Mouse (Mus musculus) retina, embryonic 14.5 days (tissue): ENCODE results near the gene Tmbim4.

Experiments
- DNase-seq: peaks from one replicate; pipeline ENCODE4 v3.0.0-alpha.2; 2015; ENCODE audit warnings: low spot score

The Tmbim4 gene

DNA sequence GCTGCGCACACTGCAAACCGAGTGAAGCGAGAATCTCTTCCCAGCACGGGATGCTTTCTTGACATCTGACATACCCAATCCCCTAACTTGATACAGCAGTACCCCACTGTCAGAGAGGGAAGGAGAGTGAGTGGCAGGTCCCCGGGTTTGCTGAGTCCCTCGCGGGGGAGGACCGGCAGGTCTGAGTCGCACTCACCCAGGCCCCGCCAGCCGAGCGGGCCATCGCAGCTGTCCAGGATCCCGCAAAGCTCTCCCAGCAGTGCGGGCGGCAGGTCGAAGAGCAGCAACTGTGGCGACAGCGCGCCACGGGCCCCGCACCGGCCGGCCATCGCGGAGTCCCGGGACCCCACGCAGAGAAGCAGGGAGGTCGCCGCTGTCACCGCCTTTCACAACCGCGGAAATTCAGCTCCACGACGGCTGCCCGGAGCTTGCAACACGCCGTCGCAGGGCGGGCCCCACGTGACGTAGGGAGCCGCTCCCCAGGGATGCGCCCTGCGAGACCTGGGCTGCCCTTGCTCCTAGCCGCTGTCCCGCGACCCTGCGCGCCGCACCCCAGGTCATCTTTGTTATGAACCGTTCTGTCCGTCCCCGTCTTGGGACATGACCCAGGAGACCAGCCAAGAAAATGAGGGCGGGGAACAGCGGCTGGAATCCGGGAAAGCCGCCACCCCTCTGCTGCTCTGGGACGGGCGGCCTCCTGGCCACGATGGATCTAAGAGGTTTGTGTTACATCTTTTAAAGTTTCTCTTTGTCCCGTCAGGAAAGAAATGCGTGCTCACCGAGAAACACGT, at the start of gene Tmbim4:
TSS of gene Tmbim4 (plus strand) at position 460 of the 791 bp plus-strand sequence.
- peak; percentile 59 for DNase-seq

- no peak for DNase-seq
These were observed 49.7 kb upstream of the Tmbim4 start for GRCm38 (mm10) chr10:120151672-120152071.

- DNase-seq: no peak
These were observed 47.5 kb upstream of the Tmbim4 start for GRCm38 (mm10) chr10:120153911-120154310.

- no peak for DNase-seq
These were observed 40.9 kb upstream of the Tmbim4 start for GRCm38 (mm10) chr10:120160533-120160932.

- DNase-seq: no peak
These were observed 38.5 kb upstream of the Tmbim4 start for GRCm38 (mm10) chr10:120162840-120163239.

GRCm38 (mm10) chr10:120163490-120163889, 37.9 kb upstream of the Tmbim4 start:
- DNase-seq: no peak

GRCm38 (mm10) chr10:120164931-120165792, 36.2 kb upstream of the Tmbim4 start:
- DNase-seq: peak; percentile 10

DNA sequence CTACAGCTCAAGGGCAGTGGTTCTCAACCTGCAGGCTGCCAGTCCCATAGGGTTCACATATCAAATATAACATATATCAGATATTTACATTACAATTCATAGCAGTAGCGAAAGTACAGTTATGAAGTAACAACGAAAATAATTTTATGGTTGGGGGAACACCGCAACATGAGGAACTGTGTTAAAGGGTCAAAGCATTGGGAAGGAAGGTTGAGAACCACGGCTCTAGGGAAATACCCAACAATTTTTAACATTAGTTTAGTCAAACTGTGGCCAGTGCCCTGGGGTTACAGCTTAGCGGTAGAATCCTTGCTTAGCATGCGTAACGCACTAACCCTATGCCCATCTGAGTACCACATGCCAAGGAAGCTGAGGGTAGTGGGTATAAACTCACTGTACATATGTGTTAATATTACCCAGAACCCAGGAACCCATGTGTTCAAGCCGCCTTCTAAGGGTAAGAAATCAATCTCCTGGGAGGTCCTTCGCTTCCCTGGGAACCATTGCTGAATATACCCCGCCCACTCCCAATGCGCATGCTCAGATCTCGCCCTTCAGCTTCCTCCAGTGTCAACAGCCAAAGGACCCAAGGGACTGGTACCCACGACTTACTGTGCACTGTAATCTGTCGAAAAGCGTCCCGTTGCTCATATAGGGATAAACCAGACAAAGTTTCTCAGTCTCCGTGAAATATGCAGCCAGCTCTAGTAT, 35.4 kb upstream of the Tmbim4 start:
- no peak for DNase-seq

GRCm38 (mm10) chr10:120168070-120168469, 33.3 kb upstream of the Tmbim4 start:
- DNase-seq: no peak

DNA sequence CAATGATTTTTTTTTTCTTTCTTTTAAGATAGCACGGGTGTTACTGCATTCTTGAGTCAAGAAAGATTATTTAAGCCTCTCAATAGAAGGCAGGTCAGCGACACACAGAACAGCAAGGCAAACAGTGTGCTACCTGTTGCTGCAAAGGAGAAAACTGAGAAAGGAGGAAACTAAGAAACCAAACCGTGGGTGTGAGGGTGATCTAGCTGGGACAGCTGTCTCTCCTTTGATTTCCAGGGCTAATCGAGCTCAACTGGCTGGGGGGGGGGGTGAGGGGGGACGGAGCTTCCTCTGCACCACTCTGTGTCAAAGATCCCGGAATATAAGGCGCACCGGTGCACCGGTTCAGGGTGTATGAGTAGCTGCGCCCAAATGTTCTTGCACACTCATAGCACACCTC, 32.3 kb upstream of the Tmbim4 start:
- DNase-seq: no peak

GRCm38 (mm10) chr10:120169841-120170240, 31.5 kb upstream of the Tmbim4 start:
- DNase-seq: no peak

- no peak for DNase-seq
These were observed 31.1 kb upstream of the Tmbim4 start for GRCm38 (mm10) chr10:120170277-120170676.

DNA sequence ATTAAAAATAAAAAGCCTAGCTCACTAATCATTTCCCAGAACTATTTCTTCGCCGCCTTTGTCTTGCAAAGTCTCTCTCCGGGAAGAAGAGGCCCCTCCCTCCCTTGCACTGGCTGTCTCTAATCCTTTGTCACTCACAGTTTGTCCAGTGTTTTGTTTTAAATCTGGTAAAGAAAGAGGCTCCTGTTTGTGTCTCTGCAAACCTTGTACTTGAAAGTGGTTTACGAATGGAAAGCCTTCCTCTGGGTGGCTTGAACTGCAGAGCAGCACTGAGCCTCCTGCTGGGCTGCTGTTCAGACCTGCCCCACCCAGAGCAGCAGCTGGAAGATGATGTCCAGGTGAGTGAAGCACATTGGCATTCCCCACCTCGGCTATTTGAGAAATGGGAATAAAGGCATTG, 30.1 kb upstream of the Tmbim4 start:
- no peak for DNase-seq

GRCm38 (mm10) chr10:120174192-120174705, 27.1 kb upstream of the Tmbim4 start:
- DNase-seq: no peak

DNA sequence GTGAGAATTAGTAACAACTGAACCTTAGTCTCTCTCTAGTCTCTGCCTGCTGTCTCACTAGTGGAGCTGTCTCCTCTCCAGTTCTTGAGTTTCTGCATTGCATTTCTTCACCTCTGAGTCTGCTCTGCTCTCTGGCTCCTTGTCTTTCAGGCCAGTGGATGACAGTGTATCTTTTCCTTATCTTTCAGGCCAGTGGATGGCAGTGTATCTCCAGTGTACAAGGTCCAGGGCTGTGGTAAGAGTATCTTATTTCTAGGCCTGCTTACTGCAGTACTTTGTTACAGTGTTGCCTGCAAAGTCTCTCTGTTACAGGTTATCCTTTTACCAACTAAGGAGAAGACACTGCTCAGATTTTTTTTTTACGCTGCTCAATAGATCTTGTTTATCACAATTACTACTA, 18.5 kb upstream of the Tmbim4 start:
- no peak for DNase-seq

DNA sequence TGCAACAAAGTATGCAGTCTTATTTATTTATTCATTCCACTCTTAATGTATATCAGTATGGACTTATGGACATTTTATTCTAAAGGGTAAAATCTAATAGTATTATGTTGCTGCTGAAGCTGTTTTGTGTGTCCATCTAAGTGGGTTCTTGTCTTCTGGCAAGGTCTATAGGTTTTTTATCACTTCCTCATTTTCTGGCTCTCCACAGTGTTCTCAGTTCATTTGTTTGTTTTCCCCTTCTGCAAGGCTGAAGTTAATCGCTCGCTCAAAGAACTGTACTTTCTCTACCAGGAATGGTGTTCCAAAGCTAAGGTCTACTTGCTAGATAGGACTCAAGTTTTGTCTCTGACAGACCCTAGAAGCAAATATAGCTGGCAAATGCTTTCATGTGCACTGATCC, 18.0 kb upstream of the Tmbim4 start:
- no peak for DNase-seq

GRCm38 (mm10) chr10:120188513-120188912, 12.9 kb upstream of the Tmbim4 start:
- DNase-seq: no peak

- DNase-seq: no peak
These were observed 12.1 kb upstream of the Tmbim4 start for GRCm38 (mm10) chr10:120189276-120189675.

DNA sequence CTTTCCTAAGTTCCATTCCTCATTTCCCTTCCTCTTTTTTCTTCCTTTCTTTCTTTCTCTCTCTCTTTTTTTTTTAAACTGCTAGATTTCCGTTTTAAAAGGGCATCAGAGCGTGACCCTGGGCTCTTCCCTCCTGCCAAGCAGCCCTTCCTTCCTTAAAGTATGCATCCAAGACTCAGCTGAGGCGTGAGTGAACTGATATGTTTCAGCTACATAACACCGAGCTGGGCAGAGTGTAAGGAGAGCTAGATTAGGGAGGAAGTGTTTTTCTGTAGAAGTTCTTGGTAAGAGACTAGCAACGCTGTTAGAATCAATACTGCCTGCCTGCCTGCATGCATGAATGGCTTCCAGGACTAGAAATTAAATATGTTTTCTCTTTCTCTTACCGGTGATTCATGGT, 11.6 kb upstream of the Tmbim4 start:
- DNase-seq: no peak

GRCm38 (mm10) chr10:120191165-120191564, 10.2 kb upstream of the Tmbim4 start:
- no peak for DNase-seq

- DNase-seq: no peak
These were observed 9.1 kb upstream of the Tmbim4 start for GRCm38 (mm10) chr10:120192278-120192677.

DNA sequence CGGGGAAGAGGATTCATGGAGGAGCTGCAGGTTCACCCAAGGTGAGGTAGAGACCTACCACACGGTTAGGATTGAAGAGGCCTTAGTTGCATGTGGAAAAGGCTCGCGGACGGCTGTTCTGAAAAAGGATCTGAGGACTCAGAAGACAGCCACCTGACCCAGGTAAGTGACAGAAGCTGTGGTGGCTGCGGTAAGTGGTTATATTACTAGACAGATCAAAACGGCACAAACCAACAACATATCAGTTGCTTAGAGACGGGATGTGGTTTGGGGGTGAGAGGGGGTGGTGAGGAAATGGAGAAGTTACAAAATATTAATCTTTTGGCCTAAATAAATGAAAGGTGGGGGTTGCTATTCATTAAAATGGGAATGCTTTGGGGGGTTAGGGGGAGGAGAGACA, 8.1 kb upstream of the Tmbim4 start:
- DNase-seq: no peak
